Mouse (Mus musculus) MEL (cell line): Measurements from ENCODE around the gene Serhl.

ENCODE experiments used
- CTCF ChIP-seq, 3 experiments: IDR thresholded peaks in 2 of 3; conservative IDR thresholded peaks in 1 of 3; 2 replicates each; pipeline ENCODE4 v1.5.1; 2011 to 2012; ENCODE audit warnings: low read length in 3 of 3, low read depth in 2 of 3, mild to moderate bottlenecking in 2 of 3, improper control_type of control experiment in 1 of 3, inconsistent platforms in 1 of 3, mixed read lengths in 1 of 3, moderate library complexity in 1 of 3; ENCODE audit not compliant: control insufficient read depth in 1 of 3, insufficient read depth in 1 of 3, poor library complexity in 1 of 3, severe bottlenecking in 1 of 3
- ELF1 ChIP-seq: IDR thresholded peaks from 2 replicates; pipeline ENCODE4 v1.6.1; 2014; ENCODE audit warnings: low read depth, mild to moderate bottlenecking, inconsistent platforms, low read length, improper control_type of control experiment, moderate library complexity
- EP300 ChIP-seq, 2 experiments: IDR thresholded peaks; 2 replicates each; pipeline ENCODE4 v1.6.1; 2011; ENCODE audit warnings: improper control_type of control experiment in 2 of 2, low read length in 2 of 2, low read depth in 1 of 2, mild to moderate bottlenecking in 1 of 2
- GATA1 ChIP-seq: IDR thresholded peaks from 2 replicates; pipeline ENCODE4 v1.6.1; 2011; ENCODE audit warnings: low read depth, low read length, improper control_type of control experiment
- MAX ChIP-seq: IDR thresholded peaks from 2 replicates; pipeline ENCODE4 v1.6.1; 2011; ENCODE audit warnings: low read length, improper control_type of control experiment
- POLR2A ChIP-seq, 2 experiments: IDR thresholded peaks; 2 replicates each; pipeline ENCODE4 v1.6.1; 2011 to 2012; ENCODE audit warnings: low read length in 2 of 2, mild to moderate bottlenecking in 2 of 2, control low read depth in 1 of 2, improper control_type of control experiment in 1 of 2, low read depth in 1 of 2, moderate library complexity in 1 of 2; ENCODE audit not compliant: control insufficient read depth in 1 of 2, insufficient read depth in 1 of 2, poor library complexity in 1 of 2
- SMC3 ChIP-seq: IDR thresholded peaks from 2 replicates; pipeline ENCODE4 v1.6.1; 2011; ENCODE audit warnings: low read depth, low read length, improper control_type of control experiment

DNA sequence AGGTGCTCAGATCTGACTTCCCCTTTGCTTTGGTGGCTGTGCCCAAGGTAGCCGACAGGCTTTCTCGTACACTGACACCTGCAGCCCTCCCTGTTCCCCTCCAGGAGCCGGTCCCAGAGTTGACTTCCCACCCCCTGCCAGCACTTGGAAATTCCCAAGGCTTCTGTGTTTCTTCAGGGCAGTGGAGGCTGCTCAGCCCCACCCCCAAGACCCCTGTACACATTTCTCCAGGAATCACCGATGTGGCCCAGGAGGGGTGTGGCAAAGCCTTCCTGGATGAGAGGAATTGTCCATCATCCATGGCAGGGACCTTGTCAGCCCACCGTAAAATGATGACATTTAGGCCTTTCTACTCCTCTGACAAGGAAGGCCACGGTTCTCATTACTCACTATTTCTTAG is 22.0 kb downstream of the Serhl start:
- TF ChIP-seq POLR2A (IDR thresholded peaks at IDR 0.05; ENCODE audit: control insufficient read depth in 1 of 2, insufficient read depth in 1 of 2, low read depth in 1 of 2, low read length in 2 of 2, poor library complexity in 1 of 2) (no peak), MAX (no peak), GATA1 (no peak), ELF1 (no peak), EP300 (IDR thresholded peaks at IDR 0.05; ENCODE audit: low read depth in 1 of 2, low read length in 2 of 2) (no peak), SMC3 (no peak), CTCF (IDR thresholded peaks at IDR 0.05 in 2 of 3, conservative IDR thresholded peaks at IDR 0.05 in 1 of 3; ENCODE audit: control insufficient read depth in 1 of 3, insufficient read depth in 1 of 3, low read depth in 2 of 3, low read length in 3 of 3, poor library complexity in 1 of 3, severe bottlenecking in 1 of 3) (no peak)
